Mouse (Mus musculus): ENCODE results near the gene Nrsn2.

- no peak for TF ChIP-seq CTCF (IDR thresholded peaks at IDR 0.05; ENCODE audit: low read depth, low read length)
- no peak for TF ChIP-seq POLR2AphosphoS5 (IDR thresholded peaks at IDR 0.05; ENCODE audit: insufficient replicate concordance, low read depth, low read length)
- no peak for TF ChIP-seq GATA1 (IDR thresholded peaks at IDR 0.05; ENCODE audit: borderline replicate concordance, low read length)
- no peak for TF ChIP-seq TAL1 (conservative IDR thresholded peaks at IDR 0.05; ENCODE audit: low read depth, low read length)
- TF ChIP-seq GATA2 (IDR thresholded peaks at IDR 0.05; ENCODE audit: borderline replicate concordance, low read depth, low read length), result no peak
These were observed 7.8 kb upstream of the Nrsn2 start for GRCm38 (mm10) chr2:152384191-152384590.
